Mouse (Mus musculus) c-Kit-positive CD71-positive TER-119-negative erythroid progenitor cells, embryonic 14.5 days (primary cell): ENCODE results near the gene Gm27027.

Source experiments
- DNase-seq: peaks from one replicate; pipeline ENCODE4 v3.0.0-alpha.2; 2013; ENCODE audit warnings: low read depth

The Gm27027 gene

GRCm38 (mm10) chr2:93927701-93928437, 68.3 kb downstream of the Gm27027 start:
- DNase-seq: no peak

- DNase-seq: no peak
Measured at GRCm38 (mm10) chr2:93926141-93926540, 70.0 kb downstream of the Gm27027 start.

- no peak for DNase-seq
Measured at GRCm38 (mm10) chr2:93919093-93919492, 77.1 kb downstream of the Gm27027 start.

- DNase-seq: no peak
Measured at GRCm38 (mm10) chr2:93913552-93913951, 82.6 kb downstream of the Gm27027 start.

- DNase-seq: no peak
Measured at GRCm38 (mm10) chr2:93911942-93912341, 84.2 kb downstream of the Gm27027 start.

GRCm38 (mm10) chr2:93909716-93910115, 86.4 kb downstream of the Gm27027 start:
- DNase-seq: no peak

GRCm38 (mm10) chr2:93907519-93908294, 88.4 kb downstream of the Gm27027 start:
- no peak for DNase-seq
